Mouse (Mus musculus) ES-E14 (cell line): ENCODE data around the gene Gdpgp1. TPM values are rescaled to one million over a fixed set of nuclear protein-coding genes. Genes with fewer than 3 reads are reported as not detected.
A peak's percentile ranks its signal among the peaks of the same experiment; 100 is the strongest.

Experiments
- DNase-seq: peaks from one replicate; pipeline ENCODE4 v3.0.0-alpha.2; 2013; ENCODE audit warnings: low read depth, low spot score
- H3K27ac ChIP-seq: 2 replicates; pipeline ENCODE4 v1.5.1; 2012; ENCODE audit warnings: low read depth, mild to moderate bottlenecking, low read length, moderate library complexity, mixed read lengths; ENCODE audit not compliant: poor library complexity, insufficient read depth, severe bottlenecking
- H3K36me3 ChIP-seq: 2 replicates; pipeline ENCODE4 v1.6.1; 2012; ENCODE audit warnings: mild to moderate bottlenecking, low read length, moderate library complexity, mixed read lengths; ENCODE audit not compliant: control insufficient read depth, poor library complexity, insufficient read depth, severe bottlenecking
- H3K4me1 ChIP-seq, 2 experiments: fragments of 150-350 bp in 1 of 2; sonication (generic) in 1 of 2; 2 replicates each; pipeline ENCODE4 v1.6.1; 2012; ENCODE audit warnings: low read length in 2 of 2, mild to moderate bottlenecking in 1 of 2, mixed read lengths in 1 of 2; ENCODE audit not compliant: control insufficient read depth in 2 of 2, insufficient read depth in 2 of 2, poor library complexity in 1 of 2
- H3K4me3 ChIP-seq, 2 experiments: fragments of 150-350 bp in 1 of 2; sonication (generic) in 1 of 2; 2 replicates each; pipeline ENCODE4 v1.5.1; 2012; ENCODE audit warnings: low read length in 2 of 2, low read depth in 1 of 2, mild to moderate bottlenecking in 1 of 2, mixed read lengths in 1 of 2; ENCODE audit not compliant: insufficient read depth in 1 of 2, poor library complexity in 1 of 2, severe bottlenecking in 1 of 2
- H3K9ac ChIP-seq: 2 replicates; pipeline ENCODE4 v1.6.1; 2012; ENCODE audit warnings: low read depth, mild to moderate bottlenecking, low read length, mixed read lengths; ENCODE audit not compliant: poor library complexity, insufficient read depth, severe bottlenecking
- H3K9me3 ChIP-seq: fragments of 150-350 bp; sonication (generic); 2 replicates; pipeline ENCODE4 v1.6.1; 2012; ENCODE audit warnings: low read depth, mild to moderate bottlenecking, low read length; ENCODE audit not compliant: control insufficient read depth, insufficient read depth
- CHD2 ChIP-seq: IDR thresholded peaks from 2 replicates; pipeline ENCODE4 v1.6.1; 2014; ENCODE audit warnings: mild to moderate bottlenecking, low read depth, low read length, inconsistent platforms
- HCFC1 ChIP-seq: IDR thresholded peaks from 2 replicates; pipeline ENCODE4 v1.6.1; 2012; ENCODE audit warnings: low read length, inconsistent platforms, borderline replicate concordance; ENCODE audit not compliant: insufficient read depth
- MAFK ChIP-seq: IDR thresholded peaks from 2 replicates; pipeline ENCODE4 v1.6.1; 2014; ENCODE audit warnings: mild to moderate bottlenecking, low read depth, low read length, inconsistent platforms; ENCODE audit not compliant: insufficient read depth
- ZC3H11A ChIP-seq: IDR thresholded peaks from 2 replicates; pipeline ENCODE4 v1.6.1; 2012; ENCODE audit warnings: low read depth, mild to moderate bottlenecking, inconsistent platforms, low read length, borderline replicate concordance
- ZNF384 ChIP-seq: IDR thresholded peaks from 2 replicates; pipeline ENCODE4 v1.6.1; 2012; ENCODE audit warnings: low read depth, low read length, inconsistent platforms
- in situ Hi-C, 2 experiments: fragments of 600-800 bp; cut with MboI; formaldehyde crosslinking; loops; one replicate each; pipeline ENCODE4 v1.15.1; 2025; ENCODE audit warnings: low sequenced_read_pairs in 2 of 2, inconsistent platforms in 1 of 2; ENCODE audit not compliant: unreplicated experiment in 2 of 2
- total RNA-seq: library from RNA; depleted of rRNA; stranded (reverse); fragments of 300-350 nt; gene quantifications from 2 replicates; pipeline ENCODE4 v1.2.3, GENCODE M21; 2012

Gene Gdpgp1
- total RNA-seq, 1 experiment = 4.4 TPM

DNA sequence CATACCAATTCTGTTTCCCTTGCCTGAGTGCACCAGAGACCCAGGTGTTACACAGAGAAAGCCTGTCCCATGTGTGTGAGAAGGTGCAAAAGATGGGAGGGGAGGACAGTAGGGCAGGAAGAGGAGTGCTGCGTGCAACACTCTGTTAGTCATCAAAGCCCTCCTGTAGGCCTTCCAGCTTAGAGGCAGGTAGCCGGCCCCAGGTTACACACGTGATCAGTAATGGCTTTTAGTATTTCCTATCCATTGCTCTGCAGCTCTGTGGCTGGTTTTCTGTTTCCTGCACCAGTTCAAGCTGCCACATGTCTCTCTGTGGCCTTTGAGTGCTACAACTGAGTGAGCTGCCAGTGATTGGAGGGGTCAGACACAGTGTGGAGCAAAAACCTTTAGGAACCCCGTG, 28.3 kb upstream of the Gdpgp1 start:
- no peak overlapping the region for H3K4me3 ChIP-seq
- H3K4me1 ChIP-seq = peaks cover 21 to 74% of the 10 kb centered on the region in 2 experiments
- no peak for TF ChIP-seq CHD2
- no peak for TF ChIP-seq ZNF384
- no peak for TF ChIP-seq MAFK
- no peak for TF ChIP-seq HCFC1
- no peak for TF ChIP-seq ZC3H11A
- no peak for DNase-seq
- H3K36me3 ChIP-seq = peaks cover 35% of the 10 kb centered on the region
- H3K9ac ChIP-seq = no peak overlapping the region; the same call in 1 of the 2 replicates
- in situ Hi-C loops = no loop called here
- no peak overlapping the region for H3K27ac ChIP-seq
- H3K9me3 ChIP-seq = no peaks in the 10 kb centered on the region

DNA sequence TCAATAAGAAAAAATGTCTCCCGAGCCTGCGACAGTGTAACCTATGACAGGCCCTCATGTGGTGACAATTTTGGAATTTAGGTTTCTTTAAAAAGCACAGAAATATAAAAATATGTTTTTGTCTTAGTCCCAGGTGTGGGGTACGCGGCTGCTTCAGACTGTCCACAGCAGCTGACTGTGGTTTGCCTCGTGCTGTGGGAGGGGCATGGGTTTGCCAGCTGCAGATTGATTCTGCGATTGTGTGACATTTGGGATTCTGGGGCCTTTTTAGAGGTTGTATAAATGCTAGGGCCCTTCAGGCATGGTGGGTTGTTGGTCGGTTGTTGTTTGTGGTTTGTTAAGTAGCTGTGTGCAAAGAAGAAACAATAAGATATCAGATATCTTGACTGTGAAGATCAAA, 27.7 kb upstream of the Gdpgp1 start:
- in situ Hi-C loops = no loop called here
- H3K36me3 ChIP-seq = peaks cover 35% of the 10 kb centered on the region
- no peak overlapping the region for H3K9ac ChIP-seq
- H3K4me1 ChIP-seq = peaks cover 21 to 73% of the 10 kb centered on the region in 2 experiments
- H3K27ac ChIP-seq = no peak overlapping the region
- H3K4me3 ChIP-seq = no peak overlapping the region
- no peaks in the 10 kb centered on the region for H3K9me3 ChIP-seq
- DNase-seq = no peak
- TF ChIP-seq ZC3H11A (no peak), CHD2 (no peak), ZNF384 (no peak)

DNA sequence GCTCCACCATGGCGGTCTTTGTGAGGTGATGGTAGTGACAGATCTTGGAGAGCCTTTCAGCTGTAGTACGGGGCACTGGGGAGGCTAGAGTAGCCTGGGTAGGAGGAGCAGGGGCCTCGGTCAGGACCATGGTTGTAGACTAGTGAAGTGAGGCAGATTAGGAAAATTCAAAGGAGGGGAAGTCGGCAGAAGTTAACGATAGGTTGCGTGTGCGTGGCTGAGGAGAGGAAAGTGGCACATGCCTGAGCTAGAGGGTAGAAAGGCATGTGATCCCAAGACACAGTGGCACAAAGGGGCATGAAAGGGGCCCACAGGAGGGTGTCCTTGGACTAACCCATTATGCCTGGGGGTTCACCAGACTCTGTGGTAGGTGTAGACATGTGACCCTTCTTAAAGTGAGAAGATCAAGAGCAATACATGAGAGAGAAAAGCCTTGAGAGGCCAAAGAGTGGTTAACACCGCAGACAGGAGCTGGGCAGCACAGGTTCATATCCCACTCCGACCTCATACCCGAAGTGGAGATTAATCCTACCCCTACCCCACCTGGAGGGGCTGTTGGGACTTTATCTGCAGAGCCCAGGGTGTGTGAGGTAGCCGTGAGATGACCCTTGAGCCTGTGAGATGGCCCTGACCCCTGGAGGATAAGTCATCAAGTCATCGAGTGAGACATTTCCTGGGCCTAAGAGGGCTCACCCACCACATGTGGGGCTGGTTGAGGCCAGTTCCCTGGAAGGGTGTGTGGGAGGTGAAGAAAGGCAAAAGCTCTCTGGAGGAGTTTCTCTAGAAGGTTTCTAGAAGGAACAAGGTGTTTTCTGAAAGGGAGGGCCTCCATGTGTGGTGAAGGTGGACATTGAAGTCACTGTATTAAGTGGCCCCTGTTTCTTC, 26.7 kb upstream of the Gdpgp1 start:
- TF ChIP-seq ZNF384 (no peak), MAFK (no peak), CHD2 (no peak), ZC3H11A (no peak), HCFC1 (no peak)
- H3K27ac ChIP-seq = no peak overlapping the region
- in situ Hi-C loops = no loop called here
- no peaks in the 10 kb centered on the region for H3K9me3 ChIP-seq
- H3K9ac ChIP-seq = no peak overlapping the region
- peaks cover 23 to 67% of the 10 kb centered on the region in 2 experiments for H3K4me1 ChIP-seq
- peaks cover 32% of the 10 kb centered on the region for H3K36me3 ChIP-seq
- H3K4me3 ChIP-seq = no peak overlapping the region
- no peak for DNase-seq

DNA sequence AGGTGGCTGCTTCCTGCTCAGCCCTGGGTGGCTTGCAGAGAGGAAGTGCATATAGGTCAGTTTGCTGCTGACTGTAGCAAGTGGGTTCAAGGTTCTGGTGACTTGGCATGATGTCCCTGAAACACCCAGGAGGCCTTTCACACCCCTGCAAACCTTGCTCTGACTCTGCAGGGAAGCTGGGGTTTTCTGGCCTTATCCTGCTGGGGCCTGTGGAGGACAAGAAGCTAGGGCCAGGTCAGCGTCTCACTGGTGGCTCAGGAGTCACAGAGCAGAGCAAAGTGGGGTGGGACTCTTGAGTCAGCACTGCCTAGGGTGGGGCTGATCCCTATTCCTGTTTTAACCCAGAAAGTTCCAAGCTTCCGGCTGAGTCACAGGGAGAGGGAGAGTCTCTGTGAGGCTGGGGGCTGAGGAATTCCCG, 25.3 kb upstream of the Gdpgp1 start:
- Histone ChIP-seq H3K4me1 (peaks cover 17 to 55% of the 10 kb centered on the region in 2 experiments), H3K4me3 (peak overlapping the region in 1 of 2 experiments; percentile 4; a peak in 1 of 4 replicates), H3K36me3 (peaks cover 25% of the 10 kb centered on the region), H3K9me3 (no peaks in the 10 kb centered on the region), H3K9ac (peak overlapping the region; percentile 61; the same call in 1 of the 2 replicates), H3K27ac (peak overlapping the region; percentile 54; the same call in 1 of the 2 replicates)
- in situ Hi-C loops = no loop called here
- peak; percentile 50; the same call in 1 of the 2 replicates for TF ChIP-seq MAFK
- TF ChIP-seq CHD2 = no peak
- DNase-seq = no peak
